In genomic region chr4:99828739-99829093, GRCm38 (mm10) we compare ENCODE assay signal across 8 mouse cellular contexts. TPM values are rescaled to one million over a fixed set of nuclear protein-coding genes. Genes with fewer than 3 reads are reported as not detected.
DNase-seq lines count a peak whose midpoint lies in the region; ATAC-seq and TF ChIP-seq lines count a peak whose summit lies in the region.

No protein-coding gene starts in this region.

- H3K27me3 ChIP-seq in embryonic facial prominence, embryonic 14.5 days (replicated peaks; ENCODE audit: control insufficient read depth, insufficient read depth, low read length), result no peaks in the 10 kb centered on the region
- H3K27me3 ChIP-seq in intestine, embryonic 16.5 days (replicated peaks; ENCODE audit: control insufficient read depth, insufficient read depth, low read length), result no peaks in the 10 kb centered on the region
- H3K27me3 ChIP-seq in neural tube, embryonic 13.5 days, result no peaks in the 10 kb centered on the region

- no peak for DNase-seq in left cerebral cortex, adult 2 months (ENCODE audit: extremely low spot score in 1 of 2, low spot score in 2 of 2)
- no peak for DNase-seq in left cerebral cortex, postnatal 4 days
- no peak for DNase-seq in embryonic facial prominence, embryonic 14.5 days (ENCODE audit: low spot score)
- DNase-seq in ovary, postnatal 36 days (ENCODE audit: low spot score), result no peak
- no peak for DNase-seq in spleen, postnatal 10 days (ENCODE audit: low spot score in 2 of 2)
- no peak for DNase-seq in thymus, adult 18-20 months

- 0 out of 2 replicates have a peak, but pooled peaks cover 4% of the 10 kb centered on the region for H3K4me1 ChIP-seq in embryonic facial prominence, embryonic 14.5 days (ENCODE audit: control insufficient read depth, insufficient read depth, low read length)
- H3K4me1 ChIP-seq in intestine, embryonic 16.5 days (ENCODE audit: control insufficient read depth, insufficient read depth, low read length), result peaks cover 5% of the 10 kb centered on the region; the same call in 1 of the 2 replicates
- peaks cover 14% of the 10 kb centered on the region for H3K4me1 ChIP-seq in neural tube, embryonic 13.5 days (replicated peaks)

- peak overlapping the region; percentile 99 for H3K27ac ChIP-seq in left cerebral cortex, adult 2 months
- H3K27ac ChIP-seq in embryonic facial prominence, embryonic 14.5 days (replicated peaks; ENCODE audit: low read depth, low read length), result peak overlapping the region; percentile 83
- peak overlapping the region; percentile 87; the same call in 1 of the 2 replicates for H3K27ac ChIP-seq in intestine, embryonic 16.5 days (ENCODE audit: low read length)
- peak overlapping the region; percentile 98 for H3K27ac ChIP-seq in neural tube, embryonic 13.5 days (replicated peaks)

- intact Hi-C loops in left cerebral cortex, adult 2 months (cut with DNase I), result loop anchor here (1.0 kb wide), 1 partner anchor 101 kb away; the partner anchor contains the start of genes Itgb3bp and Pgm1
- intact Hi-C loops in left cerebral cortex, postnatal 4 days (cut with DNase I), result no loop called here

- TF ChIP-seq CTCF in left cerebral cortex, adult 2 months (IDR thresholded peaks at IDR 0.05), result no peak

- H3K36me3 ChIP-seq in embryonic facial prominence, embryonic 14.5 days (ENCODE audit: control insufficient read depth, insufficient read depth, low read length), result no peaks in the 10 kb centered on the region
- H3K36me3 ChIP-seq in intestine, embryonic 16.5 days (ENCODE audit: control insufficient read depth, insufficient read depth, low read length), result no peaks in the 10 kb centered on the region
- no peaks in the 10 kb centered on the region for H3K36me3 ChIP-seq in neural tube, embryonic 13.5 days

- H3K4me2 ChIP-seq in embryonic facial prominence, embryonic 14.5 days (ENCODE audit: low read depth, low read length), result peak overlapping the region; percentile 65
- peak overlapping the region; percentile 66 for H3K4me2 ChIP-seq in intestine, embryonic 16.5 days (ENCODE audit: low read depth, low read length)
- H3K4me2 ChIP-seq in neural tube, embryonic 13.5 days, result peak overlapping the region; percentile 62

- H3K9ac ChIP-seq in embryonic facial prominence, embryonic 14.5 days (ENCODE audit: low read depth, low read length), result peak overlapping the region; percentile 68
- peak overlapping the region; percentile 91 for H3K9ac ChIP-seq in intestine, embryonic 16.5 days (ENCODE audit: low read depth, low read length)
- peak overlapping the region; percentile 84 for H3K9ac ChIP-seq in neural tube, embryonic 13.5 days

- WGBS in embryonic facial prominence, embryonic 14.5 days, result under 1% methylated on average over 7 of the region's 7 CpGs
- WGBS in intestine, embryonic 16.5 days, result under 1% methylated on average over 7 of the region's 7 CpGs
- under 1% methylated on average over 7 of the region's 7 CpGs for WGBS in neural tube, embryonic 13.5 days

- H3K4me3 ChIP-seq in left cerebral cortex, adult 2 months, result peak overlapping the region; percentile 74
- peak overlapping the region; percentile 60 for H3K4me3 ChIP-seq in embryonic facial prominence, embryonic 14.5 days (ENCODE audit: low read depth, low read length)
- peak overlapping the region; percentile 83 for H3K4me3 ChIP-seq in intestine, embryonic 16.5 days (ENCODE audit: low read length)
- peak overlapping the region; percentile 70 for H3K4me3 ChIP-seq in neural tube, embryonic 13.5 days

- H3K9me3 ChIP-seq in embryonic facial prominence, embryonic 14.5 days (ENCODE audit: control insufficient read depth, low read length), result no peaks in the 10 kb centered on the region
- H3K9me3 ChIP-seq in intestine, embryonic 16.5 days (ENCODE audit: control insufficient read depth, low read length), result no peaks in the 10 kb centered on the region
- H3K9me3 ChIP-seq in neural tube, embryonic 13.5 days, result no peaks in the 10 kb centered on the region

- peak; percentile 20; the same call in 1 of the 2 replicates for ATAC-seq in embryonic facial prominence, embryonic 14.5 days (ENCODE audit: low read depth)
- peak; percentile 50 for ATAC-seq in intestine, embryonic 16.5 days
- ATAC-seq in neural tube, embryonic 13.5 days (ENCODE audit: low read depth), result peak; percentile 52

RNA-seq across cellular contexts. Expression of gene Efcab7, which starts 0.3 kb away (rescaled TPM):
- 1 to 10 TPM; 4.7 to 5.7 TPM for total RNA-seq in left cerebral cortex, adult 2 months (2021)
- 10 to 100 TPM in 1 of 2 experiments, 1 to 10 TPM in 1; 9.4 to 11.6 TPM for total RNA-seq in left cerebral cortex, postnatal 4 days (2021)
- 22.1 and 23.4 TPM in 2 replicates for polyA plus RNA-seq in embryonic facial prominence, embryonic 14.5 days (2014; fragmentation: Nextera tagmentation; extraction: Ambion mirVana)
- 11.5 and 12.4 TPM in 2 replicates for polyA plus RNA-seq in intestine, embryonic 16.5 days (2015; fragmentation: Nextera tagmentation; extraction: Ambion mirVana)
- 16.5 and 16.9 TPM in 2 replicates for polyA plus RNA-seq in neural tube, embryonic 13.5 days (2015; fragmentation: Nextera tagmentation; extraction: Ambion mirVana)
